Mouse (Mus musculus): ENCODE measurements around the gene Ndufa10.

- TF ChIP-seq CTCF (IDR thresholded peaks at IDR 0.05; ENCODE audit: extremely low read depth, insufficient read depth, low read length) (no peak), POLR2A (IDR thresholded peaks at IDR 0.05; ENCODE audit: extremely low read depth, insufficient read depth, low read length) (no peak)
Measured at GRCm38 (mm10) chr1:92458416-92458815, 15.2 kb downstream of the Ndufa10 start.
